Mouse (Mus musculus) lung, postnatal 0 days (tissue): ENCODE measurements around the gene Tbc1d1. TPM values are rescaled to one million over a fixed set of nuclear protein-coding genes. Genes with fewer than 3 reads are reported as not detected.

Experiments used
- ATAC-seq: fragments of 200-750 bp; cut with Nextera tagmentation; 2 replicates; pipeline ENCODE4 v1.8.0; 2017; ENCODE audit warnings: moderate library complexity
- DNase-seq: peaks from one replicate; pipeline ENCODE4 v3.0.0-alpha.2; 2016; ENCODE audit warnings: low spot score
- H3K27ac ChIP-seq: fragments of 300-500 bp; sonication (generic); 2 replicates; pipeline ENCODE4 v1.5.1; 2014; ENCODE audit warnings: antibody characterized with exemption, mild to moderate bottlenecking, low read length, mixed read lengths
- H3K27me3 ChIP-seq: fragments of 300-500 bp; sonication (generic); replicated peaks from 2 replicates; pipeline ENCODE4 v1.6.1; 2014; ENCODE audit warnings: low read length, mixed read lengths; ENCODE audit not compliant: insufficient read depth
- H3K36me3 ChIP-seq: fragments of 300-500 bp; sonication (generic); 2 replicates; pipeline ENCODE4 v1.6.1; 2014; ENCODE audit warnings: low read length, mixed read lengths; ENCODE audit not compliant: insufficient read depth
- H3K4me1 ChIP-seq: fragments of 300-500 bp; sonication (generic); 2 replicates; pipeline ENCODE4 v1.6.1; 2014; ENCODE audit warnings: antibody characterized with exemption, low read depth, low read length, mixed read lengths; ENCODE audit not compliant: insufficient read depth
- H3K4me2 ChIP-seq: fragments of 300-500 bp; sonication (generic); replicated peaks from 2 replicates; pipeline ENCODE4 v1.6.1; 2014; ENCODE audit warnings: low read depth, mild to moderate bottlenecking, low read length, moderate library complexity, mixed read lengths
- H3K4me3 ChIP-seq: fragments of 300-500 bp; sonication (generic); 2 replicates; pipeline ENCODE4 v1.5.1; 2014; ENCODE audit warnings: low read depth, low read length
- H3K9ac ChIP-seq: fragments of 300-500 bp; sonication (generic); replicated peaks from 2 replicates; pipeline ENCODE4 v1.6.1; 2014; ENCODE audit warnings: low read depth, mild to moderate bottlenecking
- H3K9me3 ChIP-seq: fragments of 300-500 bp; sonication (generic); 2 replicates; pipeline ENCODE4 v1.6.1; 2016; ENCODE audit warnings: low read length, mixed read lengths
- CTCF ChIP-seq: IDR thresholded peaks from 2 replicates; pipeline ENCODE4 v1.5.1; 2016; ENCODE audit warnings: antibody characterized with exemption, mild to moderate bottlenecking
- EP300 ChIP-seq: IDR thresholded peaks from 2 replicates; pipeline ENCODE4 v1.6.1; 2016; ENCODE audit warnings: antibody characterized with exemption, mild to moderate bottlenecking, control low read depth
- WGBS: fragments of 180-500 bp; shearing (Covaris S2); extraction: QIAGEN DNeasy Blood & Tissue Kit; methylation state at CpG from one replicate; pipeline ENCODE4 v1.1.7; 2014; 5-methylcytosine and 5-hydroxymethylcytosine counted together
- polyA plus RNA-seq: library from polyadenylated mRNA; unstranded; fragments of >200 nt; fragmentation: Nextera tagmentation; extraction: Ambion mirVana; gene quantifications from 2 replicates; pipeline ENCODE4 v1.2.1, GENCODE M21; 2015

Gene Tbc1d1
- polyA plus RNA-seq, 1 experiment from 2014 or later, result 15.3 TPM

DNA sequence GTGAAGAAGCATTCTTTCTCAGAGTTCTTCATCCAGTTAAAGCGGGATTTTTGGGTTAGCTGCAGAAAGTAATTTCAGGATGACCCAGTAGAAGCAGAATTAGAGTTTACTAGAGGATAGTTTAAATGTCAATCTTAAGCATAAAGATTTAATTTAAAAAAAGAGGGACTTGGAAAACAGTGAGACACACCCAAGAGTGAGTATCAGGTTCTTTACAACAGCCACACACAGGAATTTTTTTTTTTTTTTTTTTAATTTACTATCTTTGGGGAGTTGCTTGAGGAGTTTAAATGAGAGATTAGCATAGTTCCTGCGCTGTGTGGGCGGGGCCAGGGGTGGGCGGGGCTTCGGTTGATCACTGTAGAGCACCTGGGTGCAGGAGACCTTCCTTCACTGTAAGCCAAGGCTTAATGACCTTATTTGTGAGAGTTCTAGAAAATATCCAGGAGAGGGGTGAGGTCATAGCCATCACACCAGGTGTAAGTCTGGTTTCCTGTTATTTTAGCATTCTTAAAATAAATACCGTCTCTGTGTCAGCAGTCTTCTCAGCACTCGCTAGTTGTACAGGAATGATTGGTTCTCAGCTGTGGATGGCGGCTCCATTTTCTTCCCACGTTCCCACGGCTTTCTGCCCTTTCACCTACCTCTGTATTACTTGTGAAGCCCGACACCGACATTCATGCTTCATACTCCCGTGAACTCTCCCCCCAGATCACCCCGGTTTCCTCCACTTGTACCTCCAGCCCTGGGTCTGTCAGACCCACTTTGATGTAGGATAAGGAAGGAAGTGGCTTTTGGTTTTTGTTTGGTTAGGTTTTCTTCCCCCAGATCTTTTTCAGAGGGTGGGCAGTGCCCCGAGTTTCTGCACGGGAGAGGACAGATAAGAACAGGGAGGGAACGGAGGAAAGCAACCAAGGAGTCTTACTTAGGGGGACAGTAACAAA lies 6.6 kb upstream of the Tbc1d1 start:
- Histone ChIP-seq H3K27me3 (no peaks in the 10 kb centered on the region), H3K4me3 (no peak overlapping the region), H3K36me3 (no peaks in the 10 kb centered on the region), H3K9me3 (no peaks in the 10 kb centered on the region), H3K27ac (no peak overlapping the region), H3K9ac (no peak overlapping the region), H3K4me2 (peak overlapping the region; percentile 44), H3K4me1 (no peaks in the 10 kb centered on the region; the same call in 1 of the 2 replicates)
- WGBS, result 11% methylated on average over 17 of the region's 17 CpGs
- ATAC-seq (peak; percentile 47), DNase-seq (no peak)
- TF ChIP-seq EP300 (no peak), CTCF (no peak)

DNA sequence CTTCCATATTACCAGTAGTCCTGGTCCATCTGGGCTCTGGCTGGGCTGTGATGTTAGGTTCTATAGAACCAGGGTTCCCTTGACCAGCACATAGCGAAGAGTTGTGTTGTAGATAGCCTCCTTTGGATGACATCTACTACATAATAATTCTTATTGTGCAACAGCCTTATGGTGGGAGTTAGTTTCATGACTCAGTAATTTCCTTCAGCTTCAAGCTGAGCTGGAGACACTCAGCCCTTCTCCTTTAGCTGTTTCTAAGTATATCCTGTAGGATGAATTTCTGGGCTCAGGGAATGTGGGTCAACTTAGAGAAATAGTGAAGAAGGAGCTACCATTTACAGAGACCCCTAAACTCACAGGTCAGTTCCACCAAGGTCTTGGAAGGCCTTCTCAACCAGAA lies 2.8 kb upstream of the Tbc1d1 start:
- Histone ChIP-seq H3K27ac (no peak overlapping the region), H3K9ac (no peak overlapping the region), H3K4me1 (no peaks in the 10 kb centered on the region; the same call in 1 of the 2 replicates), H3K4me2 (no peak overlapping the region), H3K36me3 (no peaks in the 10 kb centered on the region), H3K9me3 (no peaks in the 10 kb centered on the region), H3K27me3 (no peaks in the 10 kb centered on the region), H3K4me3 (no peak overlapping the region)
- no peak for ATAC-seq
- no peak for TF ChIP-seq EP300
- no peak for TF ChIP-seq CTCF
- peak; percentile 49 for DNase-seq
- 56% methylated on average over 1 of the region's 1 CpGs for WGBS

DNA sequence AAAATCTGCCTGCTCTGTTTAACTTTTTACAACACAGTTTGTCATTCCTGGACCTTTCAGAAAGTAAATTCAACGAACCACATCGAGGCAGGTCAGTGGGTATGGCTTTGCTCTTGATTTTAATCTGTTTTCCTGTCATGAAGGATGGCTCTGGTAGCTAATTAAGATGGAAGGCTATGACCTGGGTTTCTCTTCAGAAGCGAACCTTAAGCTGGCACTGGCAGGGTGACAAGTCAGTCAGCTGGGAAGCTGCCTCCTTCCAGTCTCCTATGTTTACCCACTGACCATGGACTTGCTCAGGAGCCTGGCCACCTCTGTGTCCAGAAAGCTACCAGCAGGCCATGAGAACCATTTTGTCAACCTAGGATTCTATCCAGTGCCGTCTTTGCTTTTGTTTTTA lies 474 bp downstream of the Tbc1d1 start:
- DNase-seq, result peak; percentile 31
- no peak for ATAC-seq
- H3K4me1 ChIP-seq, result 0 out of 2 replicates have a peak, but pooled peaks cover 4% of the 10 kb centered on the region
- H3K36me3 ChIP-seq, result no peaks in the 10 kb centered on the region
- peak overlapping the region; percentile 20; the same call in 1 of the 2 replicates for H3K4me3 ChIP-seq
- H3K9me3 ChIP-seq, result no peaks in the 10 kb centered on the region
- 0 out of 2 replicates have a peak overlapping the region, but pooled peaks have one; percentile 3 for H3K9ac ChIP-seq
- peak overlapping the region; percentile 91 for H3K27ac ChIP-seq
- WGBS, result 19% methylated on average over 4 of the region's 4 CpGs
- peak overlapping the region; percentile 43 for H3K4me2 ChIP-seq
- H3K27me3 ChIP-seq, result no peaks in the 10 kb centered on the region
- TF ChIP-seq EP300 (no peak), CTCF (no peak)

DNA sequence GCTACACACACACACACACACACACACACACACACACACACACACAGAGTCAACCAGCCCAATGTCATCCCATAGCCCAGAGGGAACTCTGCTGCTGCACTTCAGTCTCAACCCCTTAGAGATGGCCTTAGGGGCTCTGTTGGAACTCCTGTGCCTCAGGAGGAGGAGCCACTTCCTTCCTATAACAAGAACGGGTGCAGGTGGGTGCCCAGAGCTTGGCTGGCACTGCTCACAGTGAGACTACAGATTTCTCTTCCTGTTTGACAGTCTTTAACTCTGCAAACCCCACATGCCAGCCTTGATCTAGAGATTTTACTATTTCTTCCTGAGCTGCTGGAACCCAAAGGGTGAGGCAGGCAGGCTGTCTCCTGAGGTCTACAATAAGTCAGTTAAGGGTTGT lies 1.8 kb downstream of the Tbc1d1 start:
- H3K4me3 ChIP-seq, result no peak overlapping the region
- WGBS, result 44% methylated on average over 1 of the region's 1 CpGs
- peak overlapping the region; percentile 91; the same call in 1 of the 2 replicates for H3K27ac ChIP-seq
- 0 out of 2 replicates have a peak, but pooled peaks cover 4% of the 10 kb centered on the region for H3K4me1 ChIP-seq
- no peak overlapping the region for H3K9ac ChIP-seq
- no peak for ATAC-seq
- TF ChIP-seq CTCF, result no peak
- no peak for TF ChIP-seq EP300
- no peaks in the 10 kb centered on the region for H3K36me3 ChIP-seq
- H3K4me2 ChIP-seq, result peak overlapping the region; percentile 43
- no peaks in the 10 kb centered on the region for H3K27me3 ChIP-seq
- H3K9me3 ChIP-seq, result no peaks in the 10 kb centered on the region
- no peak for DNase-seq

DNA sequence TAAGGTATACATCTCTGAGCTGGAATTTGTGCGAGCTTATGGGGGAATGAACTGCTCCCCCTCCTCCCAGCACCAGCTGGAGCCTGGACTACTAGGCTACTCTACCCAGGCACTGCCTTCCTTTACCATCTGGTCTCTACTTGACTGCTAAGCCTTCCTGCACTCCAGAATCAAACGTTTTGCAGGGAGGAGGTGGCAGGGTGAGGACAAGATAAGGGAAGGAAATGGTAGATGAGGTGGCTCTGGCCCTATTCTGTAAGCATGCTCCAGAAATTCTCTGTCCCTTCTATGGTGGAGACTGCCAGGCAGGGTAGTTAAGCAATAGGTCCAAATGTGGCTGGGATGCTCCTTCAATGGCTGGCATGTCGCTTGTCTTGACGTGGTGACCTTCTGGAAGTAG lies 2.4 kb downstream of the Tbc1d1 start:
- Histone ChIP-seq H3K4me2 (peak overlapping the region; percentile 99), H3K36me3 (no peaks in the 10 kb centered on the region), H3K9ac (no peak overlapping the region), H3K27me3 (no peaks in the 10 kb centered on the region), H3K4me1 (0 out of 2 replicates have a peak, but pooled peaks cover 4% of the 10 kb centered on the region), H3K4me3 (peak overlapping the region; percentile 72; the same call in 1 of the 2 replicates), H3K9me3 (no peaks in the 10 kb centered on the region), H3K27ac (no peak overlapping the region)
- WGBS, result 35% methylated on average over 4 of the region's 4 CpGs
- DNase-seq, result peak; percentile 24
- TF ChIP-seq EP300 (no peak), CTCF (no peak)
- ATAC-seq, result no peak

DNA sequence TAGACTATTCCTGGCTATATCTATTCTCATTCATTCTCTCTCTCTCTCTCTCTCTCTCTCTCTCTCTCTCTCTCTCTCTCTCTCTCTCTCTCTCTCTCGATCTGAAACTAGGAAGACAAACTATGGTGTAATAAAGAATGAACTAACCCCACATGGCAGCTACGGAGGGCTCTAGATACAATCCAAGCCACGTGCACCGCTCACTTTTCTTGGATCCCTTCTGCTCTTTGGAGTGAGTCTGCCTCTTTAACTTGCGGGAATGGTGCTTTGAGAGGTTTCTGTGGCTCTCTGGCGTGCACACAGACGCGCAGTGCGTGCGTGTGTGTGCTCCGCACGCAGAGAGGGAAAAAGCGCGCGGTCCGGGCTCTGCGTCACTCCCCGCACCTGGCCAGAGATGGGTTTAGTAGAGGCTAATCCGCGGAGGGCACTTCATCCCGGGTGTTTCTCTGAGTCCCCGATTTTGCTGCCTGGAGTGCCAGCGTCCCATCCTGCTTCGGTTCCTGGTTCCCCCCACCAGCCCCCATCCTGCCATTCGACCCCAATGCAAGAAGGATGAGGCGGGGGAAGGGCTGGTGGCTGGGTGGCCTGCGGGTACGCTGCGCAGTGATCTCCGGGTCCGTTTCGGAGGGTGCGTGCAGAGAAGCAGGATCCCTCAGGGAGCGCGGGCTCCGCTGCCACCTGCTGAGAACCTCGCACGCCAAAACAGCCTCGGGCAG lies 3.1 kb downstream of the Tbc1d1 start:
- Histone ChIP-seq H3K4me2 (peak overlapping the region; percentile 99), H3K4me3 (peak overlapping the region; percentile 72), H3K27ac (peak overlapping the region; percentile 21; the same call in 1 of the 2 replicates), H3K27me3 (no peaks in the 10 kb centered on the region), H3K4me1 (0 out of 2 replicates have a peak, but pooled peaks cover 4% of the 10 kb centered on the region), H3K9ac (peak overlapping the region; percentile 58), H3K9me3 (no peaks in the 10 kb centered on the region), H3K36me3 (no peaks in the 10 kb centered on the region)
- WGBS, result 3% methylated on average over 36 of the region's 39 CpGs
- DNase-seq (no peak), ATAC-seq (no peak)
- no peak for TF ChIP-seq EP300
